Mouse (Mus musculus) myocyte (in vitro differentiated cells): ENCODE results near the gene Jdp2.

Source experiments
- E2F4 ChIP-seq: IDR thresholded peaks from one replicate; pipeline ENCODE4 v1.6.1; 2011; ENCODE audit warnings: mild to moderate bottlenecking, control low read depth, moderate library complexity; ENCODE audit not compliant: insufficient read depth
- MAX ChIP-seq: IDR thresholded peaks from one replicate; pipeline ENCODE4 v1.6.1; 2011; ENCODE audit warnings: low read depth, mild to moderate bottlenecking, control low read depth
- MYOD1 ChIP-seq, 3 experiments: IDR thresholded peaks; one replicate each; pipeline ENCODE4 v1.6.1; 2011; ENCODE audit warnings: control low read depth in 2 of 3, low read depth in 2 of 3, mild to moderate bottlenecking in 2 of 3, moderate library complexity in 1 of 3; ENCODE audit not compliant: insufficient read length in 2 of 3, control insufficient read depth in 1 of 3
- MYOG ChIP-seq, 3 experiments: IDR thresholded peaks; one replicate each; pipeline ENCODE4 v1.6.1; 2011; ENCODE audit warnings: control low read depth in 2 of 3, low read depth in 2 of 3, mild to moderate bottlenecking in 2 of 3; ENCODE audit not compliant: insufficient read length in 2 of 3, control insufficient read depth in 1 of 3, insufficient read depth in 1 of 3
- POLR2A ChIP-seq: IDR thresholded peaks from one replicate; pipeline ENCODE4 v1.6.1; 2011; ENCODE audit warnings: low read depth, mild to moderate bottlenecking, control low read depth, moderate library complexity; ENCODE audit not compliant: insufficient read length
- SRF ChIP-seq: IDR thresholded peaks from one replicate; pipeline ENCODE4 v1.6.1; 2011; ENCODE audit warnings: low read depth; ENCODE audit not compliant: control insufficient read depth, insufficient read length
- TCF3 ChIP-seq: IDR thresholded peaks from one replicate; pipeline ENCODE4 v1.6.1; 2011; ENCODE audit warnings: low read depth, control low read depth; ENCODE audit not compliant: insufficient read length
- USF1 ChIP-seq: IDR thresholded peaks from one replicate; pipeline ENCODE4 v1.6.1; 2011; ENCODE audit warnings: low read depth, mild to moderate bottlenecking, control low read depth, moderate library complexity

GRCm38 (mm10) chr12:85682328-85682727 is 83.5 kb downstream of the Jdp2 start:
- no peak for TF ChIP-seq POLR2A
- no peak for TF ChIP-seq TCF3
- no peak for TF ChIP-seq MYOG (IDR thresholded peaks at IDR 0.05; ENCODE audit: control insufficient read depth in 1 of 3, insufficient read depth in 1 of 3, insufficient read length in 2 of 3, low read depth in 2 of 3)
- TF ChIP-seq USF1, result no peak
- TF ChIP-seq MYOD1 (IDR thresholded peaks at IDR 0.05; ENCODE audit: control insufficient read depth in 1 of 3, insufficient read length in 2 of 3, low read depth in 2 of 3), result no peak
- TF ChIP-seq SRF, result no peak
- no peak for TF ChIP-seq MAX
- TF ChIP-seq E2F4, result no peak
